Mouse (Mus musculus) cerebellum, postnatal 4 days (tissue): ENCODE data around the gene Hap1.
A peak's percentile ranks its signal among the peaks of the same experiment; 100 is the strongest.
"Not testable (repeated sequence)": the region's sequence is repeated elsewhere in the genome, so short reads cannot be mapped to it uniquely, and the experiment has no call there.

Experiments
- DNase-seq, 2 experiments: peaks; one replicate each; pipeline ENCODE4 v3.0.0; 2022; ENCODE audit warnings: low spot score in 2 of 2, mixed read lengths in 1 of 2

Gene Hap1

GRCm38 (mm10) chr11:100318529-100319451, 37.1 kb downstream of the Hap1 start:
- DNase-seq: no peak

GRCm38 (mm10) chr11:100317826-100318380, 38.0 kb downstream of the Hap1 start:
- no peak for DNase-seq

- DNase-seq: no peak
Measured at GRCm38 (mm10) chr11:100315439-100315838, 40.5 kb downstream of the Hap1 start.

- DNase-seq: no peak
Measured at GRCm38 (mm10) chr11:100313424-100313823, 42.5 kb downstream of the Hap1 start.

GRCm38 (mm10) chr11:100312096-100312679, 43.7 kb downstream of the Hap1 start:
- DNase-seq: no peak

GRCm38 (mm10) chr11:100311656-100312055, 44.3 kb downstream of the Hap1 start:
- no peak for DNase-seq

GRCm38 (mm10) chr11:100308672-100309071, 47.3 kb downstream of the Hap1 start:
- not testable (repeated sequence) for DNase-seq

- DNase-seq: no peak
Measured at GRCm38 (mm10) chr11:100307900-100308299, 48.0 kb downstream of the Hap1 start.

- no peak for DNase-seq
Measured at GRCm38 (mm10) chr11:100301292-100301691, 54.6 kb downstream of the Hap1 start.

GRCm38 (mm10) chr11:100300293-100300692, 55.6 kb downstream of the Hap1 start:
- peak; percentile 46 to 66 for DNase-seq

- peak; percentile 86 to 91 for DNase-seq
Measured at GRCm38 (mm10) chr11:100298274-100299036, 57.5 kb downstream of the Hap1 start.

- DNase-seq: no peak
Measured at GRCm38 (mm10) chr11:100297801-100298200, 58.1 kb downstream of the Hap1 start.
